Mouse (Mus musculus): ENCODE measurements around the gene Tgfb1i1. TPM values are rescaled to one million over a fixed set of nuclear protein-coding genes. Genes with fewer than 3 reads are reported as not detected.
A peak's percentile ranks its signal among the peaks of the same experiment; 100 is the strongest.

Tgfb1i1 gene
- polyA plus RNA-seq, 1 experiment from 2014 or later = 38.2 TPM

DNA sequence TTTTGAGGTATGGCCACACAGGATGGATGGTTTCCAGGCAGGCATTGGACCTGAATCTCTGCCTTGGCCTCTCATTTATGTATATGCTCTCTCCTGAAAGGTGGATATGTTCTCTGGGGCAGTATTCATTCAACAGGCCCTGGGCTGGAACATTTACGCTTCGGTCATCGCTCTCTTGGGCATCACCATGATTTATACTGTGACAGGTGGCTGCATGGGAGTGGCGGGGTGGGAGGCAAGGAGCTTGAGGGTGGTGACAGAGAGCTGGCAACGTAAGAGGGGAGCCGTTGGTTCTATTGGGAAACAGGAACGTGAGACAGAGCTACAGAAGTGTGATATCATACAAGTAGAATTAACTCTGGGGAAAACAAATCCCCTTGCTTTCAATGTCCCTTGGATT is 21.2 kb downstream of the Tgfb1i1 start:
- Histone ChIP-seq H3K9me3 (ENCODE audit: control insufficient read depth, low read length) (no peaks in the 10 kb centered on the region), H3K36me3 (ENCODE audit: control insufficient read depth, insufficient read depth, low read length) (peaks cover 13% of the 10 kb centered on the region; the same call in 1 of the 2 replicates), H3K4me3 (ENCODE audit: low read depth, low read length) (no peak overlapping the region), H3K27me3 (replicated peaks; ENCODE audit: control insufficient read depth, insufficient read depth, low read length) (peaks cover 5% of the 10 kb centered on the region; the same call in 1 of the 2 replicates), H3K4me1 (replicated peaks; ENCODE audit: control insufficient read depth, insufficient read depth, low read length) (peaks cover 11% of the 10 kb centered on the region), H3K9ac (ENCODE audit: low read depth, low read length) (no peak overlapping the region), H3K27ac (ENCODE audit: low read depth, low read length) (no peak overlapping the region), H3K4me2 (no peak overlapping the region)
- DNase-seq (ENCODE audit: low spot score) (no peak), ATAC-seq (replicated peaks; ENCODE audit: low FRiP score) (no peak)
- WGBS = 87% methylated on average over 7 of the region's 7 CpGs

DNA sequence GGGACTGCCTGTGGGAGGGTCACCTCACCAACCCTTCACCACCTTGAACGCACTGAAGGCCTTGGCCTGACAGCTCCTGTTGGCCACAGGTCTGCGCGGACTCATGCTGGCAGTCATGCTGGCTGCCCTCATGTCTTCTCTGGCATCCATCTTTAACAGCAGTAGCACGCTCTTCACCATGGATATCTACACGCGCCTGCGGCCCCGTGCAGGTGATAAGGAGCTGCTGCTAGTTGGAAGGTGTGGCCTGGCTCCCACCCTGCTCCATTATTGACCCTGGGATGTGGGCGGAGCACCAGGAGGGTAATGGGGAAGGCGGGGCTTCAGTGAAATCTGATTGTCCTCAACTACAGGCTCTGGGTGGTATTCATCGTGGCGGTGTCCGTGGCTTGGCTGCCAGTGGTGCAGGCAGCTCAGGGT is 23.8 kb downstream of the Tgfb1i1 start:
- WGBS = 35% methylated on average over 13 of the region's 13 CpGs
- peak; percentile 81 for DNase-seq (ENCODE audit: low spot score)
- Histone ChIP-seq H3K4me1 (replicated peaks; ENCODE audit: control insufficient read depth, insufficient read depth, low read length) (peaks cover 11% of the 10 kb centered on the region), H3K36me3 (ENCODE audit: control insufficient read depth, insufficient read depth, low read length) (peaks cover 32% of the 10 kb centered on the region), H3K27me3 (replicated peaks; ENCODE audit: control insufficient read depth, insufficient read depth, low read length) (peaks cover 2% of the 10 kb centered on the region; the same call in 1 of the 2 replicates), H3K4me3 (ENCODE audit: low read depth, low read length) (0 out of 2 replicates have a peak overlapping the region, but pooled peaks have one; percentile 6), H3K9me3 (ENCODE audit: control insufficient read depth, low read length) (no peaks in the 10 kb centered on the region), H3K27ac (ENCODE audit: low read depth, low read length) (peak overlapping the region; percentile 79), H3K9ac (ENCODE audit: low read depth, low read length) (peak overlapping the region; percentile 51), H3K4me2 (peak overlapping the region; percentile 38)
- peak; percentile 98 for ATAC-seq (replicated peaks; ENCODE audit: low FRiP score)

DNA sequence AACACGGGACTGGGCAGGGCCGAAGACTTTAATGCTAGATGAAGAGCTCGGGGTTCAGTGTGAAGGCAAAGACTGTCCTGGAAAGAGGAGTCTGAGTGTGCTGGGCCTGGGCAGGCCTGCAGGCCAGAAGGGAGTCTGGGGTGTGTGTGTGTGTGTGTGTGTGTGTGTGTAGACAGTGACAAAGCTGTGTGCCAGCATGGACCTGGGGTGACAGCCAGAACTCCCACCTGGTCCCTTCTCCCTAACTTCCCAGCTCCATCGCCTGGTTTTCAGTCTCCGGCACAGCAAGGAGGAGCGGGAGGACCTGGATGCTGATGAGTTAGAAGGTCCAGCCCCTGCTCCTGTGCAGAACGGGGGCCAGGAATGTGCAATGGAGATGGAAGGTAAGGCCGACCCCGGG is 24.9 kb downstream of the Tgfb1i1 start:
- H3K4me3 ChIP-seq (ENCODE audit: low read depth, low read length) = no peak overlapping the region
- H3K4me1 ChIP-seq (replicated peaks; ENCODE audit: control insufficient read depth, insufficient read depth, low read length) = peaks cover 11% of the 10 kb centered on the region
- no peak for ATAC-seq (replicated peaks; ENCODE audit: low FRiP score)
- H3K27me3 ChIP-seq (replicated peaks; ENCODE audit: control insufficient read depth, insufficient read depth, low read length) = no peaks in the 10 kb centered on the region
- no peak overlapping the region for H3K9ac ChIP-seq (ENCODE audit: low read depth, low read length)
- 95% methylated on average over 9 of the region's 9 CpGs for WGBS
- no peak overlapping the region for H3K27ac ChIP-seq (ENCODE audit: low read depth, low read length)
- peak overlapping the region; percentile 32 for H3K4me2 ChIP-seq
- DNase-seq (ENCODE audit: low spot score) = no peak
- H3K9me3 ChIP-seq (ENCODE audit: control insufficient read depth, low read length) = no peaks in the 10 kb centered on the region
- peaks cover 40% of the 10 kb centered on the region for H3K36me3 ChIP-seq (ENCODE audit: control insufficient read depth, insufficient read depth, low read length)

DNA sequence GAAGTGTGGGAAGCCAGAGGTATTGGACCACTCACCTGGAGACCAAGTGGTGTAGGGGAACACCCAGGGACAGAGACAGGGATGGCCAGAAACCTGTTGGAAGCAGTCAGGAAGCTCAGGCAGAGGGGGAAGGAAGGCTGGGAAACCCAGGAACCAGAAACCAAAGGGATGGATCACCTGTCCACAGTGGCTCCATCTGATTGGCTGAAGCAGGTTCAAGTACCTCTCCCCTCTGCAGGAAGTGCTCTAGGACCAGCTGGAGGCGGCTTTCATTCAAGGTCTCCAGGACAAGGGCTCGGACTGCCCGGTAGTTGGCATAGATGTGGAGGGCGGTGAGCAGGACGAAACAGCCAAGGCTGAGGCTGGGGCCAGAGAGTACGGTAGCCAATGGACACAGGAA is 29.4 kb downstream of the Tgfb1i1 start:
- Histone ChIP-seq H3K9me3 (ENCODE audit: control insufficient read depth, low read length) (no peaks in the 10 kb centered on the region), H3K9ac (ENCODE audit: low read depth, low read length) (no peak overlapping the region), H3K27ac (ENCODE audit: low read depth, low read length) (no peak overlapping the region), H3K4me1 (replicated peaks; ENCODE audit: control insufficient read depth, insufficient read depth, low read length) (peaks cover under 1% of the 10 kb centered on the region), H3K4me2 (no peak overlapping the region), H3K27me3 (replicated peaks; ENCODE audit: control insufficient read depth, insufficient read depth, low read length) (no peaks in the 10 kb centered on the region), H3K36me3 (ENCODE audit: control insufficient read depth, insufficient read depth, low read length) (peaks cover 52% of the 10 kb centered on the region), H3K4me3 (ENCODE audit: low read depth, low read length) (no peak overlapping the region)
- DNase-seq (ENCODE audit: low spot score) (no peak), ATAC-seq (replicated peaks; ENCODE audit: low FRiP score) (no peak)
- WGBS = 93% methylated on average over 6 of the region's 6 CpGs

DNA sequence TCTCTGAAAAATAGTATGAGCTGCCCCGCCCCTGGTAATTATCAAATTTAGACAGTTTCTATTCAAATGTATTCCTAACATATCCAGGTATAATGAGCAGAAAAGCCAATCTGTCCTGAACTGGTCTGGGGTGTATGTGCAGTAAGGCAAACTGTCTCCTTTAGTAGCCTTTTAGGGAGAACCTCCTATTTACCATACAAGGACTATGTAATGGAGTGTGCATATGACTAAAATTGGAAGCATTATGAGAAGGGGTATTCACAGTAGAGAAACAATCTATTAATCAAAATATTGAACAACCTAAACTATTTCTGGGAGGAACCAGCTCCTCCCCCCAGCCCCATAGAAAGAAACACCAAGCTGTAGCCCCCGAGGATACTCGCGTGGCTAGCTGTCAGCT is 33.1 kb downstream of the Tgfb1i1 start:
- Histone ChIP-seq H3K27me3 (replicated peaks; ENCODE audit: control insufficient read depth, insufficient read depth, low read length) (no peaks in the 10 kb centered on the region), H3K9me3 (ENCODE audit: control insufficient read depth, low read length) (no peaks in the 10 kb centered on the region), H3K4me1 (replicated peaks; ENCODE audit: control insufficient read depth, insufficient read depth, low read length) (no peaks in the 10 kb centered on the region; the same call in 1 of the 2 replicates), H3K9ac (ENCODE audit: low read depth, low read length) (no peak overlapping the region), H3K4me2 (no peak overlapping the region), H3K27ac (ENCODE audit: low read depth, low read length) (no peak overlapping the region), H3K36me3 (ENCODE audit: control insufficient read depth, insufficient read depth, low read length) (peaks cover 33% of the 10 kb centered on the region), H3K4me3 (ENCODE audit: low read depth, low read length) (no peak overlapping the region)
- WGBS = 92% methylated on average over 4 of the region's 4 CpGs
- ATAC-seq (replicated peaks; ENCODE audit: low FRiP score) (no peak), DNase-seq (ENCODE audit: low spot score) (no peak)

DNA sequence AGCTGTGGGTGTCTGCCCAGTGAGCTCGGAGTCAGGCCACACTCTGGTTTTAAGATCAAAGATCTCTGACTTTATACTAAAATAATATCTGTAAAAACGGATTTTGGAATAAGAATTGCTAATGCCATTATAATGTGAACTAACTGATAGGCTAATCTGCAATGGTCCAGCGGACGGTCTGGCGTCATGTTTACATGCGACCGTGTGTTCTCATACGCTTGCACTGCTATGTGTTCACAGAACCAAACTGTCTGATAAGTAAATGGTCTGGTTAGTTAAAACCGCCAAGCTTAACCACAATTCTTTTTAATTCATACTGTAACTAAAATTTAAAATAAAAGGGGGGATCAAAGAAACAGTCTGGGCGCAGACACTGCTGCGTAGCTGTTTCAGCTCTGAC is 35.2 kb downstream of the Tgfb1i1 start:
- no peak overlapping the region for H3K9ac ChIP-seq (ENCODE audit: low read depth, low read length)
- no peaks in the 10 kb centered on the region for H3K9me3 ChIP-seq (ENCODE audit: control insufficient read depth, low read length)
- H3K36me3 ChIP-seq (ENCODE audit: control insufficient read depth, insufficient read depth, low read length) = peaks cover 21% of the 10 kb centered on the region
- DNase-seq (ENCODE audit: low spot score) (no peak), ATAC-seq (replicated peaks; ENCODE audit: low FRiP score) (no peak)
- no peak overlapping the region for H3K27ac ChIP-seq (ENCODE audit: low read depth, low read length)
- no peaks in the 10 kb centered on the region; the same call in 1 of the 2 replicates for H3K4me1 ChIP-seq (replicated peaks; ENCODE audit: control insufficient read depth, insufficient read depth, low read length)
- no peak overlapping the region for H3K4me2 ChIP-seq
- no peaks in the 10 kb centered on the region for H3K27me3 ChIP-seq (replicated peaks; ENCODE audit: control insufficient read depth, insufficient read depth, low read length)
- WGBS = 79% methylated on average over 11 of the region's 11 CpGs
- H3K4me3 ChIP-seq (ENCODE audit: low read depth, low read length) = no peak overlapping the region

DNA sequence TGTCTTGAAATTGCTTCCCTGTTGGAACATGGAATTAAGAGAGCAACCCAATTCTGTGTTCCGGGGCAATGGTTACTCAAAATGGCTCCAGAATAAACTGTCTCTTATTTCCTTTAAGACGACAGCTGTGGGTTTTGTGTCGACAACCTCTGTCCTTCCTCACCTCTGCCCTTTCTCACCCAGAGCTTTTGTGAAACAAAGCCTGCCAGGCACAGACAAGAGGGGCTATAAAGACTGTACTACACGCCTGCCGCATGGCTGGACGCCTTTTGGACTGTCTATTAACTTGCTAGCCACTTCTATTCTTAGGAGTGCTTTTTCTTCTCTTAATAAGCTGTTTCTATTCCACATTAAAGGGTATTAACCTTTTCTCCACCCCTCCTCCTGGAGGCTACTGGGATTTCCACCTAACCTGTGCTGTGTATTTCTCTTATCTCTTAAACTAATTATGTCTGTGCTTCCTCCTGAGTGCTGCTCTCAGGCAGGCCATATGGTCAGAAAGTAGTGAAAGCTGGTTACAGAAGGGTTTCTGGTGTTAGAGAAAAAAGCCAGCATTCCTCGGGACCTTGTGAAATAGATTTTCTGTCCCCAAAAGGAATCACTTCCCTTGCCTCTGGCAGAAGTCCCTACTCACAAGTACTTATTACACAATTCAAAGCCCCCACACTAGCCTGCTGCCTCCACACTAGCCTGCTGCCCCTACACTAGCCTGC is 36.1 kb downstream of the Tgfb1i1 start:
- WGBS = 49% methylated on average over 7 of the region's 7 CpGs
- Histone ChIP-seq H3K27ac (ENCODE audit: low read depth, low read length) (no peak overlapping the region), H3K36me3 (ENCODE audit: control insufficient read depth, insufficient read depth, low read length) (peaks cover 25% of the 10 kb centered on the region), H3K4me2 (no peak overlapping the region), H3K27me3 (replicated peaks; ENCODE audit: control insufficient read depth, insufficient read depth, low read length) (no peaks in the 10 kb centered on the region), H3K9ac (ENCODE audit: low read depth, low read length) (no peak overlapping the region), H3K4me1 (replicated peaks; ENCODE audit: control insufficient read depth, insufficient read depth, low read length) (peaks cover under 1% of the 10 kb centered on the region), H3K4me3 (ENCODE audit: low read depth, low read length) (no peak overlapping the region), H3K9me3 (ENCODE audit: control insufficient read depth, low read length) (no peaks in the 10 kb centered on the region)
- ATAC-seq (replicated peaks; ENCODE audit: low FRiP score) (no peak), DNase-seq (ENCODE audit: low spot score) (no peak)

DNA sequence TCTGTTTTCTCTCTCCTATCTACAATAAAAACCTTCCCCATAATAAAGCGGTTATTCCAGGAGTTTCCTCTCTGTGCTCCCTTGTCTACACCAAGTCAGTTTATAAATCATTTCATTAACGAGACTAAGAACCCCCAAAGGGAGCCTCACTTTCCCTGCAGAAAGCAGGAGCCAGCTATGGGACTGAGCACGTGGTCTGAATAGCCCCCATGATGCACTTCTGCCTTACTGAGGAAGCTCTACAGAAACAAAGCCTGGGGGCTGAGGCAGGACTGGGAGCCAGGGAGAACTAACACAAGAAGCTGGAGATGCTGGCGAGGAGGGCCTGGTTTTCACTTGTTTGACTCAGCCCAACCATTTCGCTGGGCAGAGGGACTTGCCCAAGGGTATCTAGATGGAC is 37.4 kb downstream of the Tgfb1i1 start:
- Histone ChIP-seq H3K4me2 (no peak overlapping the region), H3K4me1 (replicated peaks; ENCODE audit: control insufficient read depth, insufficient read depth, low read length) (peaks cover 14% of the 10 kb centered on the region), H3K36me3 (ENCODE audit: control insufficient read depth, insufficient read depth, low read length) (peaks cover 24% of the 10 kb centered on the region), H3K4me3 (ENCODE audit: low read depth, low read length) (no peak overlapping the region), H3K27me3 (replicated peaks; ENCODE audit: control insufficient read depth, insufficient read depth, low read length) (no peaks in the 10 kb centered on the region), H3K27ac (ENCODE audit: low read depth, low read length) (no peak overlapping the region), H3K9ac (ENCODE audit: low read depth, low read length) (0 out of 2 replicates have a peak overlapping the region, but pooled peaks have one; percentile 32), H3K9me3 (ENCODE audit: control insufficient read depth, low read length) (no peaks in the 10 kb centered on the region)
- WGBS = 67% methylated on average over 5 of the region's 5 CpGs
- no peak for DNase-seq (ENCODE audit: low spot score)
- no peak for ATAC-seq (replicated peaks; ENCODE audit: low FRiP score)

DNA sequence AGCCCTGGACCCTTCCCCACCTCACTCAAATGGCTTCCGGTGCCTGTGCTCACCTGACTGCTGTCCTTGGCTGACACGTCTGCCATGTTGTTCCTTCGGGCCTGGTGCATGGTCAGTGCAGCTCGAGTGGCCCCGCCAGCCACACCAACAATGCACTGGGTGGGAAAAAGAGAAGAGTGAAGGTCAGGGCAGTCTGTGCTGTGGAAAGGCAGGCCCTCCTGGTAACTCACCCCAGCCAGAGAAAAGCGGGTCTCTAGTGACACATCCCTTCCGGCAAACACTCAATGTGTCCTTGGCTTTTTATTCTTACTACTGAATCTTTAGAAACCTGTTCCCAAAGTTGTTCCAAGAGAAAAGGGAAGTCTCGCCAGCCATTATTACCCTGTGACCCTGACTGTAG is 38.4 kb downstream of the Tgfb1i1 start:
- 89% methylated on average over 8 of the region's 8 CpGs for WGBS
- H3K9ac ChIP-seq (ENCODE audit: low read depth, low read length) = no peak overlapping the region
- peaks cover 19% of the 10 kb centered on the region for H3K4me1 ChIP-seq (replicated peaks; ENCODE audit: control insufficient read depth, insufficient read depth, low read length)
- no peaks in the 10 kb centered on the region for H3K27me3 ChIP-seq (replicated peaks; ENCODE audit: control insufficient read depth, insufficient read depth, low read length)
- DNase-seq (ENCODE audit: low spot score) (no peak), ATAC-seq (replicated peaks; ENCODE audit: low FRiP score) (no peak)
- no peaks in the 10 kb centered on the region for H3K9me3 ChIP-seq (ENCODE audit: control insufficient read depth, low read length)
- H3K4me3 ChIP-seq (ENCODE audit: low read depth, low read length) = no peak overlapping the region
- H3K27ac ChIP-seq (ENCODE audit: low read depth, low read length) = no peak overlapping the region
- peaks cover 19% of the 10 kb centered on the region for H3K36me3 ChIP-seq (ENCODE audit: control insufficient read depth, insufficient read depth, low read length)
- H3K4me2 ChIP-seq = no peak overlapping the region
